Mouse (Mus musculus): Measurements from ENCODE around the gene Myo1g. TPM values are rescaled to one million over a fixed set of nuclear protein-coding genes. Genes with fewer than 3 reads are reported as not detected.
"Not testable (repeated sequence)": the region's sequence is repeated elsewhere in the genome, so short reads cannot be mapped to it uniquely, and the experiment has no call there.

Myo1g gene
- total RNA-seq, 2 experiments from 2014 or later: 1.6 to 2.9 TPM

- no peak for DNase-seq
These were observed 9.2 kb upstream of the Myo1g start for GRCm38 (mm10) chr11:6529961-6530360.

- peak; percentile 96 to 99 for DNase-seq
These were observed 7.6 kb upstream of the Myo1g start for GRCm38 (mm10) chr11:6528186-6529006.

GRCm38 (mm10) chr11:6527256-6528185, 6.8 kb upstream of the Myo1g start:
- DNase-seq: no peak

DNA sequence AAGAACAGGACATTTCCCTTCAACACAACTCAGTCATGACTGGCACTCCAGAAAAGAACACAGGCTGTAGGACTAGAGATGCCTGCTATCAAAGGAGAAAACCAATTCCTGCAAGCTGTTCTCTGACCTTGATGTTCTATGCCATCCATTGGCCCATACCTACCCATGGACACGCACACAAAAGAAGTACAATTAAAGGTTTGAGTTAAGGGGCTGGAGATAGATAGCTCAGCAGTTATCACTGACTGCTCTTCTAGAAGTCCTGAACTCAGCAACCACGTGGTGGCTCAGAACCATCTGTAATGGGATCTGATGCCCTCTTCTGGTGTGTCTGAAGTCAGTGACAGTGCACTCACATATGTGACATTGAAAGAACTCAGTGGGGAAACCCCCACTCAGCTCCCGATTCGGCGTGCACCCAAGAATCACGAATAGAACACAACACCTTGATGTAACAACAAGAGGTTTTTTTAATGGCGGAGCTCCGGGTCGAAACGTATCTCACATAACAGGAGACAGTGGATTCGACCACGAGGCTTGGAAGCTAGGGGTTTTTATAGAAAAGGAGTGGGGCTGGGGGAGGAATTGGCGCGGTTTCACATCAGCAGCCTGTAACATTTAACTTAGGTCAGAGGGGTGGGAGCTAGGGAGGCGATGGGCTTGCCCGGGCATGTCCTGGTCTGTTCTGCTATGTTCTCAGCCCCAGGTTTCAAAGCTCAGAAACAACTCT, 5.9 kb upstream of the Myo1g start:
- not testable (repeated sequence) for DNase-seq

GRCm38 (mm10) chr11:6525241-6525640, 4.5 kb upstream of the Myo1g start:
- DNase-seq: no peak

GRCm38 (mm10) chr11:6524880-6525238, 4.1 kb upstream of the Myo1g start:
- no peak for DNase-seq

DNA sequence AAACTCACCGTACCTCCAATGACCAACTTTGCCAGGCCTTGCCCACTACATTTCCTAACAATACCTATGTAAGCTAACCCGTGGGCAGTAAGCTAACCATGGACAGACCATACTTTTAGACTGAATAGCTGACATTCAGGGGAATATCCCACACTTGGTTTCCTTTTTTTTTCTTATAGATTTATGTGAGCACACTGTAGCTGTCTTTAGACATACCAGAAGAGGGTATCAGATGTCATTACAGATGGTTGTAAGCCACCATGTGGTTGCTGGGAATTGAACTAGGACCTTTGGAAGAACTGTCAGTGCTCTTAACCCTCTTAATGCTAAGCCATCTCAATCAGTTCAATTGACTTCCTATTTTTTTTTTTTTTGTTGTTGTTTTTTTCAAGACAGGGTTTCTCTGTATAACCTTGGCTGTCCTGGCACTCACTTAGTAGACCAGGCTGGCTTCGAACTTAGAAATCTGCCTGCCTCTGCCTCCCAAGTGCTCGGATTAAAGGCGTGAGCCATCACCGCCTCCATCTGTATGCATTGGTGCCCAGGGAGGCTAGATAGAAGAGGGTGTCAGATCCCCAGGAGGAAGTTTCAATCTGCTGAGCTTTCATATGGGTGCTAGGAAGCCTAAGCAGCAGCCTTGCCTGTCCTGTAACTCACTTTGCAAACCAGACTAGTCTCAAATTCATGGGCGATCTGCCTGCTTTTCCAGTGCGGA, 3.6 kb upstream of the Myo1g start:
- DNase-seq: no peak

DNA sequence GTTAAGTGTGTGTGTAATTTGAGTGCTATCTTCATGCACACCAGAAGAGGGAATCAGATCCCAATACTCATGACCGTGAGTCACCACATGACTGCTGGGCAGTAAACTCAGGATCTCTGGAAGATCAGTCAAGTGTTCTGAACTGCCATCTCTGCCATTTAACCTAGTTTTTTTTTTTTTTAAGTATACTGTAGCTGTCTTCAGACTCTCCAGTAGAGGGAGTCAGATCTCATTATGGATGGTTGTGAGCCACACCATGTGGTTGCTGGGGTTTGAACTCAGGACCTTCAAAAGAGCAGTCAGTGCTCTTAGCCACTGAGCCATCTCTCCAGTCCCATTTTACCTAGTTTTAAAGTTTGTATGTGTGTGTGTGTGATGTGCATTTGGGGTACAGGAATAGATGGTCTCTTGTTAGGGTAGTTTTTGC, 2.9 kb upstream of the Myo1g start:
- DNase-seq: no peak

GRCm38 (mm10) chr11:6522782-6523525, 2.2 kb upstream of the Myo1g start:
- DNase-seq: peak in 1 of 2 experiments; percentile 39

DNA sequence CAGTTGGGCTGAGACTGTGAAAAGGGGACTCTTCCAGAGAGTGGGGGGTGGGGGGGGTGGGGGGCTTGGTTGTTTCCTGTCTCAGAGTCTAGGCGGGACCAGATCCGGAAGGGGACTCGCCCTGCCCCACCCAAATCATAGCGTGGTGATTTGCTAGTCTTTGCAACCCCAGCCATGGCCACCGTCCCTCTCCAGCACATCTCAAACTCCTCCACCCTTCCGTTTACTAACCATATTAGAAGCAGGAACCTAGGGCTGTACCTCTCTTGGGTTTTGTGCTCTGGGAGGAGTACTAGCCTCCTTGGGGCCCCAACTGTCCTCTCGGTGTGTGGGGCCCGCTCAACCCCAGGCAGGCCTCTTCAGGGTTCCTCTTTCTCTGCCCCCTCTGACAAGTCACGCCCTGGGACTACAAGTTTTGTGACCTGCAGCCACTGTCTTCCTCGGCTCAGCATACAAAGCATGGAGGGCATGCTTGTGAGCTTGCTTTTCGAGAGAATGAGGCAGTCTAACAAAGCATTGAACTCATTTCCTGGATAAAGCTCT, 1.2 kb downstream of the Myo1g start:
- peak in 1 of 2 experiments; percentile 27 for DNase-seq

GRCm38 (mm10) chr11:6514837-6515236, 5.9 kb downstream of the Myo1g start:
- no peak for DNase-seq

- DNase-seq: no peak
These were observed 12.4 kb downstream of the Myo1g start for GRCm38 (mm10) chr11:6508269-6508876.

GRCm38 (mm10) chr11:6506516-6506915, 14.2 kb downstream of the Myo1g start:
- DNase-seq: no peak

DNA sequence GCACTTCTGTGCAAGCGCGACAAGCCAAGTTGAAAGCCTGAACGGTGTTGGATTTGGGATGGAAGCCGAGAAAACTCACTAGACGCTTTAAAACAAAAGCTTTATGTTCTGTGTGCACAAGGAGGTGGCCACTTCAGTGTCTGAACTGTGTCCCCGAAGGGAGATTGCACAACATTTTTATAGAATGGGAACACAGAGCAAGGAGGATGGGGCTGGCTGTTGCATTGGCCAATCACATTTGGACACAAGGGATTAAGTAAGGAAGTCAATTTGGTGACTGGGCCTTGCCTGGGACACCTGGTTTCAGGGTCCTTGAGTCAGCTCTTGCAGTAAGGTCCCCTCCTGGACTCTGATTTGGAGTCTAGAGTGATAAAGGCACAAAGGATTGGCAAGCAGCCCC, 16.1 kb downstream of the Myo1g start:
- DNase-seq: no peak

- DNase-seq: no peak
These were observed 16.5 kb downstream of the Myo1g start for GRCm38 (mm10) chr11:6504226-6504625.

DNA sequence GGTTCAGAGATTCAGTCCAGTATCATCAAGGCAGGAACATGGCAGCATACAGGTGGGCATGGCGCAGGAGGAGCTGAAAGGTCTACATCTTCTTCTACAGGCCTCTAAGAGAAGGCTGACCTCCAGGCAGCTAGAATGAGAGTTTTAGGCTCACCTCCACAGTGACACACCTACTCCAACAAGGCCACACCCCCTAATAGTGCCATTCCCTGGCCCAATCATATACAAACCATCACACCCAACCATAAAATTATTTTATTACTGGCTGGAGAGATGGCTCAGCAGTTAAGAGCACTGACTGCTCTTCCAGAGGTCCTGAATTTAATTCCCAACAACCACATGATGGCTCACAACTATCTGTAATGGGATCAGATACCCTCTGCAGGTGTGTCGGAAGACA, 18.3 kb downstream of the Myo1g start:
- DNase-seq: no peak

- DNase-seq: no peak
These were observed 23.3 kb downstream of the Myo1g start for GRCm38 (mm10) chr11:6497311-6497948.

GRCm38 (mm10) chr11:6489691-6490503, 30.9 kb downstream of the Myo1g start:
- DNase-seq: peak; percentile 33 to 34

- DNase-seq: no peak
These were observed 31.5 kb downstream of the Myo1g start for GRCm38 (mm10) chr11:6489257-6489656.

Data from heart, adult 18-20 months (tissue).